Mouse (Mus musculus) fat pad, adult 2 months (tissue): ENCODE results near the gene Ube2h.
"Not testable (repeated sequence)": the region's sequence is repeated elsewhere in the genome, so short reads cannot be mapped to it uniquely, and the experiment has no call there.

Experiments
- DNase-seq: peaks from one replicate; pipeline ENCODE4 v3.0.0-alpha.2; 2011; ENCODE audit warnings: low read depth, low spot score; ENCODE audit errors: extremely low read depth

Ube2h gene

GRCm38 (mm10) chr6:30205587-30206202 lies 98.6 kb downstream of the Ube2h start:
- DNase-seq = no peak

GRCm38 (mm10) chr6:30205180-30205538 lies 99.2 kb downstream of the Ube2h start:
- not testable (repeated sequence) for DNase-seq

GRCm38 (mm10) chr6:30204383-30205179 lies 99.8 kb downstream of the Ube2h start:
- DNase-seq = no peak

- no peak for DNase-seq
Measured at GRCm38 (mm10) chr6:30196143-30196542, 108.2 kb downstream of the Ube2h start.

GRCm38 (mm10) chr6:30195656-30196055 lies 108.7 kb downstream of the Ube2h start:
- DNase-seq = no peak

- no peak for DNase-seq
Measured at GRCm38 (mm10) chr6:30183624-30184023, 120.7 kb downstream of the Ube2h start.

GRCm38 (mm10) chr6:30182038-30182437 lies 122.3 kb downstream of the Ube2h start:
- DNase-seq = no peak

GRCm38 (mm10) chr6:30180321-30180720 lies 124.0 kb downstream of the Ube2h start:
- no peak for DNase-seq

GRCm38 (mm10) chr6:30179046-30179445 lies 125.3 kb downstream of the Ube2h start:
- no peak for DNase-seq

GRCm38 (mm10) chr6:30178023-30178639 lies 126.2 kb downstream of the Ube2h start:
- no peak for DNase-seq

GRCm38 (mm10) chr6:30177305-30177704 lies 127.0 kb downstream of the Ube2h start:
- DNase-seq = no peak

GRCm38 (mm10) chr6:30176496-30176895 lies 127.8 kb downstream of the Ube2h start:
- no peak for DNase-seq

- DNase-seq = no peak
Measured at GRCm38 (mm10) chr6:30175918-30176421, 128.4 kb downstream of the Ube2h start.

GRCm38 (mm10) chr6:30175225-30175917 lies 129.0 kb downstream of the Ube2h start:
- DNase-seq = no peak

GRCm38 (mm10) chr6:30174461-30175224 lies 129.7 kb downstream of the Ube2h start:
- DNase-seq = no peak

- no peak for DNase-seq
Measured at GRCm38 (mm10) chr6:30173551-30174460, 130.5 kb downstream of the Ube2h start.

GRCm38 (mm10) chr6:30172820-30173550 lies 131.4 kb downstream of the Ube2h start:
- no peak for DNase-seq

- DNase-seq = no peak
Measured at GRCm38 (mm10) chr6:30172441-30172819, 131.9 kb downstream of the Ube2h start.

GRCm38 (mm10) chr6:30171967-30172366 lies 132.4 kb downstream of the Ube2h start:
- DNase-seq = no peak
